Mouse (Mus musculus) kidney, adult 2 months (tissue): ENCODE data around the gene Gm17660.

Source experiments
- CTCF ChIP-seq: fragments of 200-500 bp; conservative IDR thresholded peaks from 2 replicates; pipeline ENCODE4 v1.5.1; 2011; ENCODE audit warnings: low read depth, mild to moderate bottlenecking, control low read depth, low read length, moderate library complexity, mixed read lengths; ENCODE audit not compliant: insufficient read depth, insufficient read length
- POLR2A ChIP-seq: fragments of 200-500 bp; IDR thresholded peaks from one replicate; pipeline ENCODE4 v1.6.1; 2011; ENCODE audit warnings: low read depth, low read length, control low read depth

GRCm38 (mm10) chr5:104077508-104077907, at the start of gene Gm17660:
- TF ChIP-seq CTCF = no peak
- TF ChIP-seq POLR2A = no peak
